Mouse (Mus musculus): ENCODE results near the gene Cd82.
A peak's percentile ranks its signal among the peaks of the same experiment; 100 is the strongest.

Cd82 gene

GRCm38 (mm10) chr2:93466314-93466713 is 3.4 kb upstream of the Cd82 start:
- DNase-seq (ENCODE audit: low spot score) = no peak

GRCm38 (mm10) chr2:93461869-93462714 is 848 bp downstream of the Cd82 start:
- DNase-seq (ENCODE audit: low spot score) = peak; percentile 95

- peak; percentile 36 for DNase-seq (ENCODE audit: low spot score)
Measured at GRCm38 (mm10) chr2:93460786-93461469, 2.0 kb downstream of the Cd82 start.

GRCm38 (mm10) chr2:93459208-93459920 is 3.6 kb downstream of the Cd82 start:
- peak; percentile 71 for DNase-seq (ENCODE audit: low spot score)

GRCm38 (mm10) chr2:93458332-93459207 is 4.4 kb downstream of the Cd82 start:
- peak; percentile 79 for DNase-seq (ENCODE audit: low spot score)

GRCm38 (mm10) chr2:93457426-93458130 is 5.4 kb downstream of the Cd82 start:
- no peak for DNase-seq (ENCODE audit: low spot score)

- DNase-seq (ENCODE audit: low spot score) = no peak
Measured at GRCm38 (mm10) chr2:93456140-93456539, 6.8 kb downstream of the Cd82 start.

- DNase-seq (ENCODE audit: low spot score) = no peak
Measured at GRCm38 (mm10) chr2:93454817-93455591, 7.9 kb downstream of the Cd82 start.

GRCm38 (mm10) chr2:93454334-93454733 is 8.6 kb downstream of the Cd82 start:
- peak; percentile 53 for DNase-seq (ENCODE audit: low spot score)

- no peak for DNase-seq (ENCODE audit: low spot score)
Measured at GRCm38 (mm10) chr2:93453046-93453445, 9.9 kb downstream of the Cd82 start.

GRCm38 (mm10) chr2:93452506-93452905 is 10.4 kb downstream of the Cd82 start:
- no peak for DNase-seq (ENCODE audit: low spot score)

GRCm38 (mm10) chr2:93452057-93452456 is 10.9 kb downstream of the Cd82 start:
- DNase-seq (ENCODE audit: low spot score) = no peak

GRCm38 (mm10) chr2:93451219-93451938 is 11.6 kb downstream of the Cd82 start:
- no peak for DNase-seq (ENCODE audit: low spot score)

GRCm38 (mm10) chr2:93450695-93451094 is 12.2 kb downstream of the Cd82 start:
- DNase-seq (ENCODE audit: low spot score) = no peak

- DNase-seq (ENCODE audit: low spot score) = no peak
Measured at GRCm38 (mm10) chr2:93449657-93450056, 13.3 kb downstream of the Cd82 start.

- DNase-seq (ENCODE audit: low spot score) = no peak
Measured at GRCm38 (mm10) chr2:93448774-93449173, 14.2 kb downstream of the Cd82 start.

- DNase-seq (ENCODE audit: low spot score) = no peak
Measured at GRCm38 (mm10) chr2:93447500-93448249, 15.3 kb downstream of the Cd82 start.

GRCm38 (mm10) chr2:93446606-93447353 is 16.2 kb downstream of the Cd82 start:
- no peak for DNase-seq (ENCODE audit: low spot score)
